Mouse (Mus musculus): Measurements from ENCODE around the gene Syne1. TPM values are rescaled to one million over a fixed set of nuclear protein-coding genes. Genes with fewer than 3 reads are reported as not detected.

Gene Syne1
- 11.8 TPM for polyA plus RNA-seq (2014; fragmentation: Illumina TruSeq; extraction: RNeasy Lipid Tissue Mini Kit (QIAGEN cat#74804); ENCODE audit: low read depth, low replicate concordance)

GRCm38 (mm10) chr10:5551382-5551781 is at the start of gene Syne1:
Gene Syne1 (minus strand): TSS chr10:5551482.

GRCm38 (mm10) chr10:5593464-5593863 is 42.2 kb upstream of the Syne1 start, which contains the start of gene Myct1:
Gene Myct1 (plus strand): TSS chr10:5593775.

GRCm38 (mm10) chr10:5068676-5069265 is 482.5 kb downstream of the Syne1 start, which contains the start of gene Gm10097:
Gene Gm10097 (plus strand): TSS chr10:5069192.

Other genes starting within 250 kb of the Syne1 start
- gene Myct1, start 42.3 kb upstream of the Syne1 start, polyA plus RNA-seq (2014; fragmentation: Illumina TruSeq; extraction: RNeasy Lipid Tissue Mini Kit (QIAGEN cat#74804); ENCODE audit: low read depth, low replicate concordance): 15.2 TPM
- 7.2 TPM for gene Vip, start 87.7 kb upstream of the Syne1 start, polyA plus RNA-seq (2014; fragmentation: Illumina TruSeq; extraction: RNeasy Lipid Tissue Mini Kit (QIAGEN cat#74804); ENCODE audit: low read depth, low replicate concordance)

All from adrenal gland, adult 10 weeks (tissue).